Mouse (Mus musculus) lung, embryonic 14.5 days (tissue): ENCODE results near the gene Kif2c. TPM values are rescaled to one million over a fixed set of nuclear protein-coding genes. Genes with fewer than 3 reads are reported as not detected.
A peak's percentile ranks its signal among the peaks of the same experiment; 100 is the strongest.

Experiments
- ATAC-seq: fragments of 200-750 bp; cut with Nextera tagmentation; 2 replicates; pipeline ENCODE4 v1.8.0; 2017; ENCODE audit warnings: mild to moderate bottlenecking, moderate TSS enrichment, moderate library complexity; ENCODE audit not compliant: insufficient read depth
- DNase-seq: peaks from one replicate; pipeline ENCODE4 v3.0.0-alpha.2; 2015
- H3K27ac ChIP-seq: fragments of 300-500 bp; sonication (generic); 2 replicates; pipeline ENCODE4 v1.5.1; 2014; ENCODE audit warnings: low read depth, mild to moderate bottlenecking, moderate library complexity
- H3K27me3 ChIP-seq: fragments of 300-500 bp; sonication (generic); 2 replicates; pipeline ENCODE4 v1.6.1; 2014; ENCODE audit warnings: low read length, control low read depth; ENCODE audit not compliant: insufficient read depth
- H3K36me3 ChIP-seq: fragments of 300-500 bp; sonication (generic); 2 replicates; pipeline ENCODE4 v1.6.1; 2014; ENCODE audit warnings: control low read depth; ENCODE audit not compliant: insufficient read depth
- H3K4me1 ChIP-seq: fragments of 300-500 bp; sonication (generic); 2 replicates; pipeline ENCODE4 v1.6.1; 2014; ENCODE audit warnings: antibody characterized with exemption, control low read depth; ENCODE audit not compliant: insufficient read depth
- H3K4me2 ChIP-seq: fragments of 300-500 bp; sonication (generic); 2 replicates; pipeline ENCODE4 v1.6.1; 2014; ENCODE audit warnings: mild to moderate bottlenecking
- H3K4me3 ChIP-seq: fragments of 300-500 bp; sonication (generic); 2 replicates; pipeline ENCODE4 v1.5.1; 2014; ENCODE audit warnings: low read depth, low read length
- H3K9ac ChIP-seq: fragments of 300-500 bp; sonication (generic); 2 replicates; pipeline ENCODE4 v1.6.1; 2014
- H3K9me3 ChIP-seq: fragments of 300-500 bp; sonication (generic); 2 replicates; pipeline ENCODE4 v1.6.1; 2016; ENCODE audit warnings: low read depth, low read length, control low read depth
- CTCF ChIP-seq: IDR thresholded peaks from 2 replicates; pipeline ENCODE4 v1.5.1; 2016; ENCODE audit warnings: antibody characterized with exemption, low read depth
- WGBS: fragments of 180-500 bp; shearing (Covaris S2); extraction: QIAGEN DNeasy Blood & Tissue Kit; methylation state at CpG from one replicate; pipeline ENCODE4 v1.1.7; 2014; 5-methylcytosine and 5-hydroxymethylcytosine counted together
- polyA plus RNA-seq: library from polyadenylated mRNA; unstranded; fragments of >200 nt; fragmentation: Nextera tagmentation; extraction: Ambion mirVana; gene quantifications from 2 replicates; pipeline ENCODE4 v1.2.1, GENCODE M21; 2014

The Kif2c gene
- polyA plus RNA-seq, 1 experiment from 2014 or later = 85.9 TPM

- Histone ChIP-seq H3K27ac (no peak overlapping the region), H3K36me3 (no peaks in the 10 kb centered on the region), H3K4me3 (no peak overlapping the region), H3K4me1 (no peaks in the 10 kb centered on the region), H3K4me2 (no peak overlapping the region), H3K9me3 (no peaks in the 10 kb centered on the region), H3K27me3 (no peaks in the 10 kb centered on the region), H3K9ac (no peak overlapping the region)
- DNase-seq (no peak), ATAC-seq (no peak)
- TF ChIP-seq CTCF = no peak
- 81% methylated on average over 9 of the region's 9 CpGs for WGBS
Measured at GRCm38 (mm10) chr4:117221836-117222235, 39.4 kb upstream of the Kif2c start.

GRCm38 (mm10) chr4:117220741-117221515 lies 38.5 kb upstream of the Kif2c start:
- Histone ChIP-seq H3K27me3 (no peaks in the 10 kb centered on the region), H3K27ac (no peak overlapping the region), H3K9ac (no peak overlapping the region), H3K4me3 (no peak overlapping the region), H3K36me3 (no peaks in the 10 kb centered on the region), H3K4me2 (no peak overlapping the region), H3K9me3 (no peaks in the 10 kb centered on the region), H3K4me1 (no peaks in the 10 kb centered on the region)
- TF ChIP-seq CTCF = no peak
- DNase-seq = no peak
- WGBS = 75% methylated on average over 9 of the region's 9 CpGs
- ATAC-seq = no peak

- Histone ChIP-seq H3K27me3 (no peaks in the 10 kb centered on the region), H3K9ac (no peak overlapping the region), H3K27ac (no peak overlapping the region), H3K9me3 (no peaks in the 10 kb centered on the region), H3K36me3 (no peaks in the 10 kb centered on the region), H3K4me2 (0 out of 2 replicates have a peak overlapping the region, but pooled peaks have one; percentile 28), H3K4me3 (no peak overlapping the region), H3K4me1 (no peaks in the 10 kb centered on the region)
- TF ChIP-seq CTCF = peak; percentile 93
- ATAC-seq (peak; percentile 71), DNase-seq (peak; percentile 85)
- 32% methylated on average over 10 of the region's 10 CpGs for WGBS
Measured at GRCm38 (mm10) chr4:117218517-117219219, 36.2 kb upstream of the Kif2c start.

GRCm38 (mm10) chr4:117217029-117217428 lies 34.6 kb upstream of the Kif2c start:
- no peak overlapping the region for H3K27ac ChIP-seq
- ATAC-seq (no peak), DNase-seq (no peak)
- TF ChIP-seq CTCF = no peak
- no peak overlapping the region for H3K4me2 ChIP-seq
- H3K4me3 ChIP-seq = no peak overlapping the region
- H3K36me3 ChIP-seq = no peaks in the 10 kb centered on the region
- no peaks in the 10 kb centered on the region for H3K9me3 ChIP-seq
- no peaks in the 10 kb centered on the region for H3K27me3 ChIP-seq
- no peak overlapping the region for H3K9ac ChIP-seq
- WGBS = 57% methylated on average over 5 of the region's 5 CpGs
- no peaks in the 10 kb centered on the region for H3K4me1 ChIP-seq

- H3K9ac ChIP-seq = no peak overlapping the region
- WGBS = 83% methylated on average over 6 of the region's 6 CpGs
- ATAC-seq = no peak
- no peaks in the 10 kb centered on the region for H3K4me1 ChIP-seq
- no peak overlapping the region for H3K4me2 ChIP-seq
- no peak overlapping the region for H3K27ac ChIP-seq
- DNase-seq = no peak
- no peak overlapping the region for H3K4me3 ChIP-seq
- no peaks in the 10 kb centered on the region for H3K9me3 ChIP-seq
- TF ChIP-seq CTCF = no peak
- no peaks in the 10 kb centered on the region for H3K36me3 ChIP-seq
- no peaks in the 10 kb centered on the region for H3K27me3 ChIP-seq
Measured at GRCm38 (mm10) chr4:117214250-117214649, 31.8 kb upstream of the Kif2c start.

GRCm38 (mm10) chr4:117210147-117211074 lies 28.0 kb upstream of the Kif2c start:
- Histone ChIP-seq H3K27me3 (no peaks in the 10 kb centered on the region), H3K4me2 (no peak overlapping the region), H3K9me3 (no peaks in the 10 kb centered on the region), H3K9ac (no peak overlapping the region; the same call in 1 of the 2 replicates), H3K4me3 (no peak overlapping the region), H3K27ac (peak overlapping the region; percentile 14; the same call in 1 of the 2 replicates), H3K36me3 (no peaks in the 10 kb centered on the region), H3K4me1 (no peaks in the 10 kb centered on the region)
- peak; percentile 92 for DNase-seq
- peak; percentile 75 for ATAC-seq
- peak; percentile 82 for TF ChIP-seq CTCF
- WGBS = 3% methylated on average over 20 of the region's 20 CpGs
